Mouse (Mus musculus) embryo, embryonic 10 days (tissue): Measurements from ENCODE around the gene Crisp4.

Experiments
- DNase-seq: peaks from one replicate; pipeline ENCODE4 v3.0.0-alpha.2; 2015; ENCODE audit warnings: low spot score

Gene Crisp4

GRCm38 (mm10) chr1:18145802-18146201 lies at the start of gene Crisp4:
Gene Crisp4 (minus strand): TSS chr1:18145902.
- no peak for DNase-seq

- DNase-seq: no peak
Observed at GRCm38 (mm10) chr1:18191719-18192118, 46.0 kb upstream of the Crisp4 start.

GRCm38 (mm10) chr1:18190714-18191712 lies 45.3 kb upstream of the Crisp4 start:
- peak; percentile 4 for DNase-seq

- DNase-seq: no peak
Observed at GRCm38 (mm10) chr1:18181167-18181566, 35.5 kb upstream of the Crisp4 start.

- no peak for DNase-seq
Observed at GRCm38 (mm10) chr1:18170573-18170972, 24.9 kb upstream of the Crisp4 start.

- no peak for DNase-seq
Observed at GRCm38 (mm10) chr1:18168261-18168660, 22.6 kb upstream of the Crisp4 start.

GRCm38 (mm10) chr1:18159082-18159481 lies 13.4 kb upstream of the Crisp4 start:
- no peak for DNase-seq

GRCm38 (mm10) chr1:18148211-18148610 lies 2.5 kb upstream of the Crisp4 start:
- DNase-seq: no peak

- DNase-seq: peak; percentile 13
Observed at GRCm38 (mm10) chr1:18131691-18132090, 14.0 kb downstream of the Crisp4 start.

GRCm38 (mm10) chr1:18129983-18130382 lies 15.7 kb downstream of the Crisp4 start:
- DNase-seq: no peak

GRCm38 (mm10) chr1:18106720-18107355 lies 38.9 kb downstream of the Crisp4 start:
- DNase-seq: peak; percentile 73

- DNase-seq: peak; percentile 47
Observed at GRCm38 (mm10) chr1:18105866-18106529, 39.7 kb downstream of the Crisp4 start.

- no peak for DNase-seq
Observed at GRCm38 (mm10) chr1:18105029-18105865, 40.5 kb downstream of the Crisp4 start.
